Mouse (Mus musculus) Patski (cell line): Measurements from ENCODE around the gene Cyb5d1. TPM values are rescaled to one million over a fixed set of nuclear protein-coding genes. Genes with fewer than 3 reads are reported as not detected.

Source experiments
- ATAC-seq: fragments of 100-300 bp; one replicate; pipeline ENCODE4 v1.8.0; 2021
- CTCF ChIA-PET: fragments of 350-600 bp; sonication (Branson Sonifier 250); formaldehyde crosslinking; loops from one replicate; lab custom pipeline; 2022; ENCODE audit warnings: inconsistent platforms; lab: Charles Lee
- POLR2A ChIA-PET: fragments of 350-600 bp; sonication (Branson Sonifier 250); formaldehyde crosslinking; loops from one replicate; lab custom pipeline; 2022; ENCODE audit warnings: antibody characterized with exemption, inconsistent platforms; lab: Charles Lee
- DNase-seq: peaks from one replicate; pipeline ENCODE4 v3.0.0-alpha.2; 2011; ENCODE audit warnings: low read depth, low spot score
- H3K27me3 ChIP-seq: fragments of 371-371 bp; one replicate; pipeline ENCODE4 v1.5.1; 2021
- CTCF ChIP-seq: fragments of 100-300 bp; IDR thresholded peaks from one replicate; pipeline ENCODE4 v1.5.1; 2021
- in situ Hi-C: fragments of 300-500 bp; cut with MboI; formaldehyde crosslinking; loops from 3 replicates; pipeline ENCODE4 v1.11.1; 2018; ENCODE audit warnings: low pct_unique_long_range_greater_than_20kb, mixed read lengths
- polyA plus RNA-seq: library from polyadenylated mRNA; unstranded; gene quantifications from one replicate; pipeline ENCODE4 v1.2.3, GENCODE M21; 2021

Cyb5d1 gene
- polyA plus RNA-seq, 1 experiment from 2014 or later, result 28.1 TPM

DNA sequence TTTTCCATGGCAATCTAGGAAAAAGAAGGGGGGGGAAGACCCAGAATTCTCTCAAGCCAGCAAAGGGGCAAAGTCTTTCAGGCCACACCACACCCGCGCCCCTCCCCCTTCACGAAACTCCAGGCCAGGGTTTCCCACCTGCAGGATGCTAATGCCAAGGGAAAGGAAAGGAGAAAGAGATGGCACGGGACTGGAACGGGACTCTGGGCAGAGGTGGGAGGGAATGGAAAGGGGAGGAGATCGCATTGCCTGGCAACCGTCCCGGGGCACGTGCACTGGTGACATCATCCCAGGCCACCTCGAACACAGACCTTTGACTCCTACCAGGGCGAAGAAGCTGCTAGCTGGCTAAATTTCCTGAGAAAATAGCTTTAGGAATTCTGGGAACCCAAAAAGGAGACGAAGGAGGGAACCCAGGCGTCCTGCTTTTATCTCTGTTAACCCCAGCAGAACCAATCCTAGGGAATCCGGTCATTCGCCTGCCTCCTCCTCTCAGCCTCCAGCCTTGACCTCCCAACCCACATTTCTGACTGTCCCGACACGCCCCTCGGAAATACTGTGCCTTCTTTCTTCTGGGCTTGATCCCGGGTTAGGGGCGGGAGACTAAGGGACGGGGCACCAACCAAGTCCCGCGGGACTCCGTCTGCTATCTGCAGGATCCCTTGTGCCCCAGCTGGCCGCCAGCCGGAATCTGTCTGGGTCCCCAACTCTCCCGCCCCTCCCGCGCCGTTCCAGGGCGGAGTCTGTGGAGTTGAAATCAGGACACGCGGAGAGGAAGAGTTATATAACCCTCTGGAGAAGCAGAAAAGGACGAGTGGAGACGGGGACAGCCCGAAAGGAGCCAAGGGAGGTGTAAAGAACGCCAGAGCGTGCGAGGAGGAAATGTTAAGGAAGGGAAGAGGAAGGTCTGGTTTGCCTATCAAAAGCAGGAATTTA, 22.3 kb upstream of the Cyb5d1 start:
- in situ Hi-C loops, result loop anchor here (25.0 kb wide), 1 partner anchor 570 kb away; the partner anchor contains the start of genes Ctdnep1, Elp5, Gabarap and Phf23

DNA sequence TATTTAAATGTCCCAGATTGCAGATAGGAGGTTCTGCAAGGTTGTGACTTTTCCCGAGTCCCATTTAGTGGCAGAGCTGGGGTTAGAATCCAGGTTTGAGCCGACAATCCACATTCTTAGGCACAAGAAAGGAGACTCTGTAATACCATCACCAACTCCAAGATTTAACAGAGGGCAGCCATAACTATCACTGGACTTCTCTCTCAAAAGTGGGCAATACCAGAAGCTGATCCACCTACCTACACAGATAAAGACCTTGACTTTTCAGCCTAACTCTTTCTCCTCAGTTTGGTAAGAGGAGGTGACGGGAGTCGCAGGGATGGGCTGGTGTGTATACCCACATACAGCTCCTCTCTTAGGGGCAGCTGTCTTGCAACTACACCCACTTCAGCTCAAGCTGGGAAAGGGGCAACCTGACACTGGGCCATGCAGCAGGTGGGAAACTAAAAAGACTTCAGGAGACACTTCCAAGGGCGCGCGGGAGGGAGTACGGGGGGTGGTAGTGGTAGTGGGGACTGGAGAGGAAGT, 21.6 kb upstream of the Cyb5d1 start:
- in situ Hi-C loops, result loop anchor here (25.0 kb wide), 1 partner anchor 570 kb away; the partner anchor contains the start of genes Ctdnep1, Elp5, Gabarap and Phf23
- DNase-seq (no peak), ATAC-seq (no peak)
- no peak for TF ChIP-seq CTCF
- POLR2A ChIA-PET, result interaction anchor here (0.6 to 2.6 kb wide), 6 partner anchors 8 to 272 kb away, joined by 3 to 34 read pairs (median 6); partner anchors contain the start of genes Cyb5d1 and Naa38
- CTCF ChIA-PET, result interaction anchor here (0.7 to 1.5 kb wide), 4 partner anchors 8 to 160 kb away, joined by 3 to 4 read pairs (median 3); no protein-coding TSS in a partner anchor
- H3K27me3 ChIP-seq, result peaks cover 7% of the 10 kb centered on the region

More for the DNA sequence above, 22.3 kb upstream of the Cyb5d1 start:
- ChIA-PET POLR2A (interaction anchor here (0.9 to 2.6 kb wide), 5 partner anchors 9 to 23 kb away, joined by 3 to 34 read pairs (median 5); partner anchors contain the start of genes Cyb5d1 and Naa38), CTCF (interaction anchor here (1.3 to 2.5 kb wide), 3 partner anchors 7 to 161 kb away, joined by 3 to 9 read pairs (median 4); no protein-coding TSS in a partner anchor)
- DNase-seq (peak; percentile 93), ATAC-seq (peak; percentile 27)
- no peak for TF ChIP-seq CTCF
- H3K27me3 ChIP-seq, result peaks cover 7% of the 10 kb centered on the region

DNA sequence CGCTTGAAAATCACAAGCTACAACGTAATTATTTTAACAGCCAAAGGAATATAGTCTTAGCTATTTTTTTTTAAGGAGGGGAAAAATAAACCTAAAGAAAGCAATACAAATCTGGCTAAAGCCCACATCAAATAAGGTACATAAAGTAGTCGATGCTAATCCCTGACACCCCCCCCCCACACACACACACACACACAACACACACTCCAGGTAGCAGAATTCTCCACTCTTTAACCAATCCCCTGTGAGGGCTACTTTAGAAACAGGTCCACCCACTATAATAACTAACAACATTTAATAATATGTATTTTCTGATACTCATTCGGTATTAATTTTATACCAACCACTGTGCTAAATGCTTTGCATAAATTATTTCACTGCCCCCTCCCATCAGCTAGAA, 21.1 kb upstream of the Cyb5d1 start:
- in situ Hi-C loops, result loop anchor here (25.0 kb wide), 1 partner anchor 571 kb away; the partner anchor contains the start of genes Ctdnep1, Elp5, Gabarap and Phf23
- peaks cover 5% of the 10 kb centered on the region for H3K27me3 ChIP-seq
- CTCF ChIA-PET, result interaction anchor here (0.7 to 1.5 kb wide), 3 partner anchors 8 to 160 kb away, joined by 3 to 4 read pairs (median 3); no protein-coding TSS in a partner anchor
- no peak for TF ChIP-seq CTCF
- POLR2A ChIA-PET, result interaction anchor here (0.6 to 1.6 kb wide), 4 partner anchors 16 to 272 kb away, joined by 3 to 7 read pairs (median 6); partner anchors contain the start of genes Cyb5d1 and Naa38
- ATAC-seq (no peak), DNase-seq (no peak)

DNA sequence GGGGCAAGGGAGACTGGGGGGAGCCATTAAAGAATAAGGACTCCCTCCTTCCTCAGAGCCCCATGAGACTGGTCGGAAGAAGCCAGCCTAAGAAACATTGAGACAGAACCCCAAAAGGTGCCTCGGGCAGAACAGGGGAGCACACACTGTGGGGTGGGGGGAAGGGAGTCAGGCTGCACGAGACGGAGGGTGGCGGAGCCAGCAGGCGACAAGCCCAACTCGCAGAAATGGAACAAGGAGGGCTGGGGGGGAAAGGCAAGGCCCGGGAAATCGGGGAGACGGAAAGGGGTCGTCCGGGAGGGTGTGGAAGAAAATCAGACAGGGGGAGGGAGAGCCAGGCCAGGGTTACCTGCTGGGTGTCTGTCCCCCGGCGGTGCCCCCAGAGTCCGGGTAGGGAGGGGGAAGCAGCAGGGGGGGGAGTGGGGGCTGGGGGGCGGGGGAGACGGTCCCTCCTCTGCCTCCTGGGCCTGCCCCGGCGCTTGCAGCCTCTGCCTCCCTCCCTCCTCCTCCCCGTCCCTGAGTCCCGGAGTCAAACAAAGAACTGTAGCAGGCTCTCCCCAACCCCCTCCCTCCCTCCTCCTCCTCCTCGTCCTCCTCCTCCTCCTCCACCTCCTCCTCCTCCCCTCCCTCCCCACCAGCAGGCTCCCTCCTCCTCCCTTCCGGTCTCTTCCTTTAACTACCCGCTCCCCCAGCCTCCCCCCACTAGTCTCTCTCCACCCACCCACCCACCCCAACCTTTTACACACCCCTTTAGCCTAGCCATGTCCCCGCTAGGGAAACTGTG, 20.4 kb upstream of the Cyb5d1 start:
- no peak for TF ChIP-seq CTCF
- no peaks in the 10 kb centered on the region for H3K27me3 ChIP-seq
- ChIA-PET CTCF (no interaction called here), POLR2A (interaction anchor here (0.8 to 1.5 kb wide), 2 partner anchors 16 to 21 kb away, joined by 7 read pairs; partner anchors contain the start of genes Cyb5d1 and Naa38)
- in situ Hi-C loops, result loop anchor here (25.0 kb wide), 1 partner anchor 571 kb away; the partner anchor contains the start of genes Ctdnep1, Elp5, Gabarap and Phf23
- DNase-seq (no peak), ATAC-seq (no peak)

DNA sequence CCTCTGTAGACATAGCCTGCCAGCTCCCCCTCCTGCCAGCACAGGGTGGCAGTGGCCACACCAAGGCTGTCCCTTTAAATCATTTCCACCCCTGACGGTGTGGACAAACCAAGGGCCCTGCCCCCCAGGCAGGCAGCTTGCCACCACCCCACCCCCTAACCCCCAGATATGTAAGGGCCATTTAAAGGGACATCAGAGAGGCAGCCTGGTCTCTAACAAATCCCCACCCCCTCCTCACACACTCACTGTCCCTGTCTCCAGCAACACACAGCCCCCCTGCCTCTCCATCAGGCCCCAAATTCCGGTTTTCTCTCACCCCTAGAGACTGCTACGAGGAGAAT, 19.9 kb upstream of the Cyb5d1 start:
- POLR2A ChIA-PET, result interaction anchor here (0.8 to 0.9 kb wide), 2 partner anchors 18 to 20 kb away, joined by 4 read pairs; partner anchors contain the start of genes Cyb5d1 and Naa38
- H3K27me3 ChIP-seq, result no peaks in the 10 kb centered on the region
- in situ Hi-C loops, result loop anchor here (25.0 kb wide), 1 partner anchor 572 kb away; the partner anchor contains the start of genes Ctdnep1, Elp5, Gabarap and Phf23
- CTCF ChIA-PET, result no interaction called here
- ATAC-seq (peak; percentile 24), DNase-seq (no peak)
- no peak for TF ChIP-seq CTCF

DNA sequence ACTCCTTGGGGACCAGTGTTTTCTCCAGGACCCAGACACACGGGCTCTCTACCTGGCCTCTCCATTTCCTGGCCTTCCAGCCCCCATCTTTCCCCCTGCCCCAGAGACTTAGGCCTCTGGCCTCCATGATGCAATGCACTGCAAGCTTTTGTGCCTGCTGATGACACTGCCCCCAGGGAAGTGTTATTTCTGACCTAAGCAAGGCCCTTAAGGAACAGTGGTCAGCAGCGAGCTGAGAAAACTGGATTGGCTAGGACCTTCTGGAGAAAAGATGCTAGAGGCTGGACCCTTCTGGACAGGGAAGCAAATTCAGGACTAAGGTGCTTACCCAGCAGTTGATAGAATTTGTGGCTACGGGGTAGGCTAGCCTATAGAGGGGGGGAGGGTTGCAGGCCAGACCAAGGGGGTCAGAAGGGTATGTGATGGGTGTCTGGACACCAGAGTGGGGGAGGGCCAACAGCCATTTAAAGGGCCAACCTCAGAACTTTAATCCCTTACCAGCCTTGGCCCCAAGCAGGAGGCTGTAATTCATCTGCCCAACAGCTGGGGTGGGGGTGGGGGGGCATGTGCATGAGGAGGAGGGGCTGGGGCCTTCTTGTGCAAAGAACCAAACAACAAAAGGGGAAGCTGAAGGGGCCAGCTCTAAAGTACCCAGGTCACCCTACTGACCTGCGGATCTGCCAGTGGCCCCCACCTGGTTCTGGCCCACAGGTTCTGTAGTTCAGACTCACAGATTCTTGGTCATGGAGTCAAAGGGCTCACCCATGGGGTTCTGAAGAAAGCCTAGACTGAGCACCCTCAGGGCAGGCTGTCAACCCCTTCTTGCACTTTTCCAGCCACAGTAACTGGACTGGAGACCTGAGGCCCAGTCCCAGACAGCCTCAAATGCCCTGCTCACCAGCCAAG, 19.2 kb upstream of the Cyb5d1 start:
- POLR2A ChIA-PET, result interaction anchor here (0.5 to 0.9 kb wide), 3 partner anchors 12 to 19 kb away, joined by 3 to 4 read pairs (median 4); partner anchors contain the start of genes Cyb5d1 and Naa38
- no peak for DNase-seq
- ATAC-seq, result no peak
- in situ Hi-C loops, result loop anchor here (5.0 to 25.0 kb wide), 3 partner anchors 258 to 573 kb away; partner anchors contain the start of genes Ctdnep1, Eif4a1, Elp5 and Gabarap
- H3K27me3 ChIP-seq, result no peaks in the 10 kb centered on the region
- TF ChIP-seq CTCF, result no peak
- CTCF ChIA-PET, result interaction anchor here (0.9 kb wide), 1 partner anchor 21 kb away, joined by 3 read pairs; no protein-coding TSS in a partner anchor

DNA sequence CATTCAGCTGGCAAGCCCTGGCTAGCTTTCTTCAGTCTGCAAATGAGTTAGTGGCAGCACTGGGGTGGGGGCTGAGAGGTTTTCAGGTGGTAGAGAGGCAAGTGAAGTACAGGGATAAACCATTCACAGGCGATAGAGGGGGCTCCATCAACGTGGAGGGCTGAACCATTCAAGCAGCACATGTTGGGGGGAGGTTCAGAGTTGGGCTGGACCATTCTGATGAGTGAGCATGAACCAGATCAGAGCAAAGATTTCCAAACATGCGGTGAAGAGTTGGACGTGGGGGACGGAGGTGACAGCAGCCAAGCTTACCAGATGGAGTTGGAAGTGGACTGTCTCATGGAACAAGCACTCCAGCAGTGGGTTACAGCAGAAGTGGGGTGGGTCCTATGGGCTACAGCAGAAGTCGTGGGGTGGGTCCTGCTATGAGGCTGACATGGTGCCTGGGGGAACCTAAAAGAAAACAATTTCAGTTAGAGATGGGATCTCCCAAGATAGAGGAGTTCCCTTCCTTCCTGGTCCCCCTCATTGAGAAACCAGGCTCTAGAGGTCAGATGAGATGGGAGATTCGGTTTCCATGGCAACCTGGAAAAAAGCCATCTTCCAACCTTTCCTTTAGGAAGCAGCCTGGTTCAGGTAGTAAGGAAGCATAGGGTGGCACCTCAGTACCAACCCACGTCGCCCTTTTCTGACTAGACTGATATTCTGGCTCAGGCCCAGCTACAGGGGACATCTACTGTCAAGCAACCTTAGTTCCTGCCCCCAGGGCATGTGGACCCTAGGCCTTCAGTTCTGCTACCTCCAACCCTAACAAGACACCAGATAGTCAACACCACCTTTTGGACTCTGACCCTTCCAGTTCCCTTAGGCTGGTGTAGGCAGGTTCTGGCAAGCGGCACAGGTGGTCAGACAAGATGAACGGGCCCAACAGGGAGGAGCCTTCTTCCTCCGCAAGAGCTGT, 18.1 kb upstream of the Cyb5d1 start, which contains the start of gene Kdm6b:
TSS of gene Kdm6b (minus strand) at position 455 of the 961 bp plus-strand sequence.
- ATAC-seq (no peak), DNase-seq (no peak)
- H3K27me3 ChIP-seq, result no peaks in the 10 kb centered on the region
- in situ Hi-C loops, result loop anchor here (5.0 to 25.0 kb wide), 3 partner anchors 259 to 574 kb away; partner anchors contain the start of genes Ctdnep1, Eif4a1, Elp5 and Gabarap
- ChIA-PET POLR2A (interaction anchor here (0.5 kb wide), 1 partner anchor 11 kb away, joined by 3 read pairs; no protein-coding TSS in a partner anchor), CTCF (interaction anchor here (0.9 kb wide), 1 partner anchor 22 kb away, joined by 3 read pairs; no protein-coding TSS in a partner anchor)
- no peak for TF ChIP-seq CTCF
